Mouse (Mus musculus) CD4-positive naive resting alpha-beta T cell, adult 76 days (primary cell): ENCODE data around the gene Hmgn1. TPM values are rescaled to one million over a fixed set of nuclear protein-coding genes. Genes with fewer than 3 reads are reported as not detected.

Experiments used
- total RNA-seq: library from RNA; stranded (reverse); gene quantifications from one replicate; pipeline ENCODE4 v1.2.4, GENCODE M21; 2023

Gene Hmgn1
- 128 TPM for total RNA-seq

GRCm38 (mm10) chr16:96127657-96128344 is at the start of gene Hmgn1:
TSS of gene Hmgn1 (minus strand) at chr16:96127729.

GRCm38 (mm10) chr16:96145110-96145800 is 17.7 kb upstream of the Hmgn1 start, which contains the start of gene Wrb:
TSS of gene Wrb (plus strand) at chr16:96145407.

GRCm38 (mm10) chr16:96082301-96083178 is 45.0 kb downstream of the Hmgn1 start, which contains the start of gene Brwd1:
TSS of gene Brwd1 (minus strand) at chr16:96082526.

Other genes with a start within 250 kb of the Hmgn1 start
- 16.9 TPM for gene Psmg1, start 136.8 kb downstream of the Hmgn1 start, total RNA-seq
- 182 TPM for gene Brwd1, start 45.2 kb downstream of the Hmgn1 start, total RNA-seq
- gene Wrb, start 17.7 kb upstream of the Hmgn1 start, total RNA-seq = 8.4 TPM
- not detected for gene Lca5l, start 64.5 kb upstream of the Hmgn1 start, total RNA-seq
- gene Sh3bgr, start 72.7 kb upstream of the Hmgn1 start, total RNA-seq = 0.94 TPM
- 0.53 TPM for gene B3galt5, start 108.1 kb upstream of the Hmgn1 start, total RNA-seq